Mouse (Mus musculus): ENCODE measurements around the gene Adss.

DNA sequence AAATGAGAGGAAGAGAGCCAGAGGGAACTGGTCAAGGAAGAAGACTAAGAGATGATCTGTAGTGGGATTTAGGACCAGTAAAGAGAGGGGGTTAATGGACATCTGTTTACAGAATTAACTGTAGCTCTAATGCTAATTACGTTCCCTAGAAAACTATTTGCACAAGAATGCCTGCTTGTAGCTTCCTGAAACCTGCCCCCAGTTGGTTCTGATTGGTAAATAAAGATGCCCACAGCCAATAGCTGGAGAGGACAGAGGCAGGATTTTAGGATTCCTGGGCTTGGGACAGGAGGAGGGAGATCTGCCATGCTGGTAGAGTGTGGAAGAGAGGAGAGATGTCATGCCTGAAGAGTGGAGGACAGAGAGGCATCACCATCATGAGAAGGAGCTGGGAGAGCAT, 42.8 kb downstream of the Adss start:
- no peak for TF ChIP-seq CTCF (IDR thresholded peaks at IDR 0.05; ENCODE audit: low read depth)
- TF ChIP-seq EP300 (IDR thresholded peaks at IDR 0.05; ENCODE audit: low read depth), result no peak

All from heart, postnatal 0 days (tissue).